Mouse (Mus musculus): ENCODE results near the gene Grk5. TPM values are rescaled to one million over a fixed set of nuclear protein-coding genes. Genes with fewer than 3 reads are reported as not detected.
A peak's percentile ranks its signal among the peaks of the same experiment; 100 is the strongest.

The Grk5 gene
- polyA plus RNA-seq, 1 experiment from 2014 or later = 4.2 TPM

GRCm38 (mm10) chr19:60889101-60889713 is 342 bp upstream of the Grk5 start:
- 10% methylated on average over 17 of the region's 17 CpGs for WGBS
- DNase-seq (ENCODE audit: low spot score) = peak; percentile 90

DNA sequence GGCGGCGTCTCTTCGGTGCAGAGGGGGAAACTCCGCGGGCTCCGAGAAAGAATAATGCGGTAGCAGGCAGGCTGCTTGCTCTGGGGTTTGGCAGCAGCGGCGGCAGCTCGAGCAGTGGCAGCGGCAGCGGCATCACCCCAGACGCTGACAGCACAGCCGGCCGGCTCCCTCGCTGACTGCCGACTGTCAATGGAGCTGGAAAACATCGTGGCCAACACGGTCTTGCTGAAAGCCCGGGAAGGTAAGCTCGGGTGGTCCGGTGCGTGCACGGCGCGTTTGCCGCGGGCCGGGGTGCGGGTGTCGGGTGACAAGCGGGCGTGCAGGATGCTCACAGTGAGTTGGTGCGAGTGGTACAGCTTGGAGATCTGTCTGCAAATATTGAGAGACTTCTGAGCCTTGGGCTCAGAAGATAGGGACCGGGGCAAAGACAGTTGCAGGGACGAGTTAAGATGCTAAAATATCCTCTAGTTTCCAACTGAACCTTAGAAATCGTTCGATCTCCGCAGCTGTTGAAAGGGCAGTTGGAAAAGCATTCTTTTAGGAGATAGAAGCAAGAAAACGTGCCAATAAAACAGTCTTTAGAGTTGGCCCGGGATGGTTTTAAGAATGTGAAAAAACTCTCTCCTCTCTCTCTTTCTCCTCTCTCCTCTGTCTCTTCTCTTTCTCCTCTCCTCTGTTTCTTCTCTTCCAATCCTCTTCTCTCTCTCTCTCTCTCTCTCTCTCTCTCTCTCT is 1.0 kb downstream of the Grk5 start:
- H3K36me3 ChIP-seq = no peaks in the 10 kb centered on the region
- H3K27me3 ChIP-seq (ENCODE audit: insufficient read depth, poor library complexity, severe bottlenecking) = no peaks in the 10 kb centered on the region
- H3K4me3 ChIP-seq = peak overlapping the region; percentile 86
- peak; percentile 87 for DNase-seq (ENCODE audit: low spot score)
- H3K9me3 ChIP-seq = no peaks in the 10 kb centered on the region
- under 1% methylated on average over 40 of the region's 41 CpGs for WGBS
- H3K27ac ChIP-seq = peak overlapping the region; percentile 96
- peaks cover 19% of the 10 kb centered on the region for H3K4me1 ChIP-seq

More at GRCm38 (mm10) chr19:60889101-60889713, 342 bp upstream of the Grk5 start:
- Histone ChIP-seq H3K9me3 (no peaks in the 10 kb centered on the region), H3K4me1 (peaks cover 14% of the 10 kb centered on the region), H3K4me3 (peak overlapping the region; percentile 86), H3K36me3 (no peaks in the 10 kb centered on the region), H3K27ac (peak overlapping the region; percentile 96), H3K27me3 (ENCODE audit: insufficient read depth, poor library complexity, severe bottlenecking) (no peaks in the 10 kb centered on the region)

GRCm38 (mm10) chr19:60891123-60891470 is 1.5 kb downstream of the Grk5 start:
- Histone ChIP-seq H3K4me3 (peak overlapping the region; percentile 86), H3K27me3 (ENCODE audit: insufficient read depth, poor library complexity, severe bottlenecking) (no peaks in the 10 kb centered on the region), H3K36me3 (no peaks in the 10 kb centered on the region), H3K9me3 (no peaks in the 10 kb centered on the region), H3K4me1 (peaks cover 22% of the 10 kb centered on the region), H3K27ac (peak overlapping the region; percentile 96; the same call in 1 of the 2 replicates)
- DNase-seq (ENCODE audit: low spot score) = no peak
- 14% methylated on average over 4 of the region's 5 CpGs for WGBS

- H3K36me3 ChIP-seq = no peaks in the 10 kb centered on the region
- peaks cover 22% of the 10 kb centered on the region for H3K4me1 ChIP-seq
- no peaks in the 10 kb centered on the region for H3K9me3 ChIP-seq
- H3K27me3 ChIP-seq (ENCODE audit: insufficient read depth, poor library complexity, severe bottlenecking) = no peaks in the 10 kb centered on the region
- no peak overlapping the region for H3K27ac ChIP-seq
- DNase-seq (ENCODE audit: low spot score) = peak; percentile 84
- WGBS = 19% methylated on average over 1 of the region's 1 CpGs
- peak overlapping the region; percentile 86 for H3K4me3 ChIP-seq
Observed at GRCm38 (mm10) chr19:60891934-60892547, 2.5 kb downstream of the Grk5 start.

GRCm38 (mm10) chr19:60895251-60895880 is 5.8 kb downstream of the Grk5 start:
- Histone ChIP-seq H3K9me3 (no peaks in the 10 kb centered on the region), H3K36me3 (no peaks in the 10 kb centered on the region), H3K4me1 (peaks cover 16% of the 10 kb centered on the region), H3K27me3 (ENCODE audit: insufficient read depth, poor library complexity, severe bottlenecking) (no peaks in the 10 kb centered on the region), H3K27ac (peak overlapping the region; percentile 42; the same call in 1 of the 2 replicates), H3K4me3 (peak overlapping the region; percentile 27; the same call in 1 of the 2 replicates)
- no peak for DNase-seq (ENCODE audit: low spot score)
- WGBS = 8% methylated on average over 3 of the region's 3 CpGs

- WGBS = 86% methylated on average over 1 of the region's 1 CpGs
- no peak overlapping the region for H3K4me3 ChIP-seq
- H3K4me1 ChIP-seq = peaks cover 8% of the 10 kb centered on the region; the same call in 1 of the 2 replicates
- no peaks in the 10 kb centered on the region for H3K9me3 ChIP-seq
- no peak overlapping the region for H3K27ac ChIP-seq
- 0 out of 2 replicates have a peak, but pooled peaks cover 2% of the 10 kb centered on the region for H3K36me3 ChIP-seq
- no peaks in the 10 kb centered on the region for H3K27me3 ChIP-seq (ENCODE audit: insufficient read depth, poor library complexity, severe bottlenecking)
- DNase-seq (ENCODE audit: low spot score) = no peak
Observed at GRCm38 (mm10) chr19:60903139-60903538, 13.6 kb downstream of the Grk5 start.

DNA sequence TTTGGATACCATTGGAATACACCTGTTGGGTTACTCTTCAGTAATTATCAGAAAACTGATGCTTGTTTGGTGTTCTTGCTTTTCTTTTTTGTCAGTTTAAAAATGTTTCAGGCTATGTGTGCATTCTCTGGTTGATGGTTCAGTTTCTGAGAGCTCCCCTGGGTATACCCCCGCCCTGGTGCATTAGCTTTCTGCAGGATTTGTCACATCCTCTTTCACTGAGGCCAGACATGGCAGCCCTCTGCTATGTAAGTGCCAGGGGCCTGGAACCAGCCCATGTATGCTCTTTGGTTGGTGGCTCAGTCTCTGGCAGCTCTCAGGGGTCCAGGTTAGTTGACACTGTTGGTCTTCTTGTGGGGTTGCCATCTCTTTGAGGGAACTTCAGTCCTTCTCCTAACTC is 14.4 kb downstream of the Grk5 start:
- no peaks in the 10 kb centered on the region for H3K9me3 ChIP-seq
- peaks cover 8% of the 10 kb centered on the region; the same call in 1 of the 2 replicates for H3K4me1 ChIP-seq
- whole genome bisulfite sequencing = 85% methylated on average over 1 of the region's 1 CpGs

GRCm38 (mm10) chr19:60905477-60905876 is 15.9 kb downstream of the Grk5 start:
- peaks cover 8% of the 10 kb centered on the region; the same call in 1 of the 2 replicates for H3K4me1 ChIP-seq
- no peak for DNase-seq (ENCODE audit: low spot score)
- no peaks in the 10 kb centered on the region for H3K27me3 ChIP-seq (ENCODE audit: insufficient read depth, poor library complexity, severe bottlenecking)
- H3K9me3 ChIP-seq = no peaks in the 10 kb centered on the region
- 0 out of 2 replicates have a peak, but pooled peaks cover 1% of the 10 kb centered on the region for H3K36me3 ChIP-seq
- no peak overlapping the region for H3K4me3 ChIP-seq
- 92% methylated on average over 5 of the region's 5 CpGs for WGBS
- no peak overlapping the region for H3K27ac ChIP-seq

More for the DNA sequence above, 14.4 kb downstream of the Grk5 start:
- no peak for DNase-seq (ENCODE audit: low spot score)
- Histone ChIP-seq H3K27ac (no peak overlapping the region), H3K36me3 (0 out of 2 replicates have a peak, but pooled peaks cover 2% of the 10 kb centered on the region), H3K27me3 (ENCODE audit: insufficient read depth, poor library complexity, severe bottlenecking) (no peaks in the 10 kb centered on the region), H3K4me3 (no peak overlapping the region)

DNA sequence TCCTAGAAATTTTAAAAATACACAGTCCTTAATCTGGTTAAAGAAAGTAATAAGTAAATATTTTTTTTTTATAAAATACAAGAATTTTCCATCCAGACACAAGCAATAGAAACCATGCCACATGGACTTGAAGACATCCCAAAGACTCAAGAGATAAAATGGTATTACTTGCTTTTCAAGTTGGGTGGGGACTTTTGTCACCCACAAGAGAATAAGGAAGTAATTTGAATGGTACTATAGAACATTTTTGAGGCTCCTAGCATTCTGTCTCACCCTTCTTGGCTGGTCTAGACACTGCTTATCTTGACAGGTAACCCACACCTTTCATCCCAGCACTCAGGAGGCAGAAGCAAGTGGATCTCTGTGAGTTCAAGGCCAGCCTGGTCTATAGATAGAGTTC is 20.8 kb downstream of the Grk5 start:
- Histone ChIP-seq H3K36me3 (no peaks in the 10 kb centered on the region), H3K4me3 (no peak overlapping the region), H3K27me3 (ENCODE audit: insufficient read depth, poor library complexity, severe bottlenecking) (no peaks in the 10 kb centered on the region), H3K4me1 (peaks cover 18% of the 10 kb centered on the region), H3K27ac (no peak overlapping the region), H3K9me3 (no peaks in the 10 kb centered on the region)
- DNase-seq (ENCODE audit: low spot score) = no peak

GRCm38 (mm10) chr19:60911653-60912052 is 22.1 kb downstream of the Grk5 start:
- WGBS = 63% methylated on average over 2 of the region's 2 CpGs
- H3K36me3 ChIP-seq = no peaks in the 10 kb centered on the region
- DNase-seq (ENCODE audit: low spot score) = no peak
- no peak overlapping the region for H3K4me3 ChIP-seq
- peaks cover 28% of the 10 kb centered on the region for H3K4me1 ChIP-seq
- H3K9me3 ChIP-seq = no peaks in the 10 kb centered on the region
- H3K27ac ChIP-seq = no peak overlapping the region
- no peaks in the 10 kb centered on the region for H3K27me3 ChIP-seq (ENCODE audit: insufficient read depth, poor library complexity, severe bottlenecking)

DNA sequence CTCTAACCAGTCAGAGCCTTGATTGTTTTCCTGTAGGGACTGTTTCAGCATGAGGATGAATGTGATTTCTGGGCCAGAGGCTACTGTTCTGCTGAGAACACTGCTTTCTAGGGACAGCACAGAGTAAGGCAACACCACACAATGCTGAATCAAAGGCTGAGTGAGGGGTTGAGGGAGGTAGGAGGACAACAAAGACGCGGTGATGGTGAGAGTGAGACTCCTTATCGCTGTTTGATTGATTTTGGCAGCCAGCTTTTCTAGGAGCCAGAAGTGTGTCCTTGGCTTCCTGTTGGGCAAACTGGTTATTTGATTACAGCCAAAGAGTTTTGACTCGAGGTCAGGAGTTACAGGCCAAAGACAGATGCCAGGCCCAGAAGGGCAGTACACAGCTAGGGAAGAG is 25.7 kb downstream of the Grk5 start:
- 17% methylated on average over 4 of the region's 4 CpGs for WGBS
- Histone ChIP-seq H3K36me3 (no peaks in the 10 kb centered on the region), H3K27me3 (ENCODE audit: insufficient read depth, poor library complexity, severe bottlenecking) (no peaks in the 10 kb centered on the region), H3K4me3 (no peak overlapping the region), H3K4me1 (peaks cover 28% of the 10 kb centered on the region), H3K27ac (peak overlapping the region; percentile 73; the same call in 1 of the 2 replicates), H3K9me3 (no peaks in the 10 kb centered on the region)
- DNase-seq (ENCODE audit: low spot score) = no peak

DNA sequence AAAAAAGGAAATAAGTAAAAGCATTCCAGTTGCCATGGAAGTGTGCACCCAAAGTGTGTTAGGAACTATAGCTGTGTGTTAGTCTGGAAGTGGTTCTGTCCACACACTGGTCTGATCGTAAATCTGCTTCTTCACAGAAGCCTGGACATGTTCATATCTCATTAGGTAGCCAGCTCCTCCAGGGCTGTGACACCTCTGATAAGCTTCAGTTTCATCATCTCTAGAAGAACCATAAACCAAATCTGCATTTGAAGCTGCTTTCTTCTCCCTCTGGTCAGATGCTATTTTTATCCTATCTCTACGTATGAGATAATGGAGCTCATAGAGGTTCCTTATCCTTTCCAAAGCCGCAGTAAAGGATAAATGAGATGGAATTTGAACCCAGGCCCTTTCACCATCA is 26.3 kb downstream of the Grk5 start:
- Histone ChIP-seq H3K9me3 (no peaks in the 10 kb centered on the region), H3K27ac (peak overlapping the region; percentile 73; the same call in 1 of the 2 replicates)
- WGBS = 22% methylated on average over 3 of the region's 3 CpGs

More for the DNA sequence above, 26.3 kb downstream of the Grk5 start:
- Histone ChIP-seq H3K4me3 (no peak overlapping the region), H3K36me3 (no peaks in the 10 kb centered on the region), H3K4me1 (peaks cover 28% of the 10 kb centered on the region), H3K27me3 (ENCODE audit: insufficient read depth, poor library complexity, severe bottlenecking) (no peaks in the 10 kb centered on the region)
- no peak for DNase-seq (ENCODE audit: low spot score)

All from heart, embryonic 10.5 days (tissue).